Comparison of ENCODE assay signal across 18 mouse cellular contexts in genomic region chrX:98514359-98514904, GRCm38 (mm10).
"Had no signal": no experiment of that assay in that cellular context is flagged by ENCODE, and none has a peak within 500 bp of the region (broad histone marks: within the 10 kb centered on the region; RNA-seq: fewer than 3 reads in every experiment).

No protein-coding gene starts in this region.

- H3K4me3 ChIP-seq: heart, adult 2 months; hindbrain, embryonic 13.5 days; hindbrain, embryonic 15.5 days; layer of hippocampus, adult 2 months; left cerebral cortex, adult 2 months; limb, embryonic 10.5 days; limb, embryonic 12.5 days; liver, embryonic 13.5 days had no signal

- DNase-seq: gastrocnemius, postnatal 10 days; gastrocnemius, postnatal 36 days; heart, adult 2 months; heart, postnatal 4 days; kidney, adult 11 months; kidney, adult 8-10 months; kidney, postnatal 10 days; kidney, postnatal 4 days; liver; liver, embryonic 13.5 days had no signal

- H3K27ac ChIP-seq: heart, adult 2 months; hindbrain, embryonic 13.5 days; hindbrain, embryonic 15.5 days; hindbrain, postnatal 0 days; layer of hippocampus, adult 2 months; left cerebral cortex, adult 2 months; limb, embryonic 10.5 days; limb, embryonic 12.5 days; liver, embryonic 13.5 days had no signal

- ATAC-seq: hindbrain, postnatal 0 days; intestine, embryonic 16.5 days had no signal
